Mouse (Mus musculus) layer of hippocampus, adult 11-12 months (tissue): ENCODE data around the gene Nup188.

Experiments used
- DNase-seq: peaks from one replicate; pipeline ENCODE4 v3.0.0; 2022; ENCODE audit warnings: low spot score

Nup188 gene

DNA sequence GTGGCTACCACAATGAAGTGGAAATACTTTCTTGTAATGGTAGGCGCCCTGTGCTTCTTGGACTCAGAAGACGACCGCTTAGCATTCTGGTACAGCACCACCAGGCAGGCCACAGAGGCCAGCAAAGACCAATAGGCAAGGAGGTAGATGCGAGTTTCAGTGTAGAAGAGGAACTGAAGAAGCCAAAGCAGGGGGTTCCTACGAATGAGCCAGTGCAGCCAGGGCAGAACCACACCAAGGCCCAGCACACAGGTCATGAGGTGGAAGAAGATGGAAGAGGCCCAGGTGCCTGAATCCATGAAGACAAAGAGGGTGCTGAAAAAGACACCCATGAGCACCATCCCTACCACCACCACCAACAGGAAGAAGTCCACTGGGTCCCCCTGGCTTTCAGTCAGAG, 1.2 kb upstream of the Nup188 start:
- no peak for DNase-seq

DNA sequence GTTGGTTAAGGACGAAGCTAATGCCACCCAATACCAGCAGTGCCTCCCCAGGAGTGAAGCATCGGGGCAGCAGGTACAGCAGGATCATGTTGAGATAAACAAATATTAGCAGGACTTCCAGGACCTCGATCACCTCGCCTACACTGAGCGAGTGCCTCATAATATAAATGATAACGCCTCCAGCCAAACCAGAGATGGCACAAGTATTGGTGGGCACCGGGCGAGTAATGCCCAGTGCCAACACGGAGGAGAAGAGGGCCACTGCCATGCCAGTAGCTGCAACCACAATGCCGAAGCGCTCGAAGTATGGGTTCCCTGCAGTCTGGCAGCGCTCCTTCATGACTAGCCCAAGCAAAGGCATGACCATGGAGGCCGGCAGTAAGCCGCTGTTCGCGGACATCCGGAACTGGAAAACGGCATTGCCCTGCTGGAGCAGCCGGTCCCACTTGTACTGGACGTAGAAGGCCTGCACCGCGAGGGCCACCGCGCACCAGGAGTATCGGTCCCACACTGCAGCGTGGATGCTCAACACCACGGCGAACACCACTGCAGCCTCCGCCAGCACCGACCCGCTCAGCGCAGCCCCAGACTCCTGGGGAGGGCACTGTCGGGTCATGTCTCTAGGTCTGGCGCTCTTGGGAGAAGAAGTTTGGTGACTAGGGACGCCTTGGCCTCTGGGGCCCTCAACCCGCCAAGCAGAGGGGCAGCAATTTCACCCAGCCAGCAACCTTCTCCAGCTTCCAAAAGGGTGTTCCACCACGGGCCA, 598 bp upstream of the Nup188 start:
- DNase-seq = no peak

GRCm38 (mm10) chr2:30287027-30287373, 803 bp downstream of the Nup188 start:
- no peak for DNase-seq

- no peak for DNase-seq
Measured at GRCm38 (mm10) chr2:30299525-30299924, 13.3 kb downstream of the Nup188 start.

DNA sequence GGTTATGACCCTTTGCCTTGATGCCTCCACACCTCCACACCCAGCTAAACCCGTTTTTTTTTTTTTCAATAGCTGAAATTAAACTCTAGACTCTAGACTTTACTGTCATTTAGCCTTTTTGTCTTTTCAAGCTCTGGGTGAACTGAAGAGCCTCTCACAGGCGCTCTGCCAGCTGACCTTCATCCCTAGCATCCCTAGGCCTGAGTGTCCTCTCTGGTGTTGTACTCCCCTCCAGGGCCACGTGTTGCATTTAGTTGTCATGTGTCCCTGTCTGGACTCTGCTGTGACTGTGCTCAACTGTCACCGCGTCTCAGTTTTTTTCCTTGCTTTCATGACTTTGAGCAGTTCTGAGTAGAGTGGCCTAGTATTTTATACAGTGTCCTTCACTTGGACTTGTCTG, 13.8 kb downstream of the Nup188 start:
- no peak for DNase-seq

GRCm38 (mm10) chr2:30306087-30306486, 19.9 kb downstream of the Nup188 start:
- no peak for DNase-seq

GRCm38 (mm10) chr2:30309351-30309750, 23.2 kb downstream of the Nup188 start:
- no peak for DNase-seq

DNA sequence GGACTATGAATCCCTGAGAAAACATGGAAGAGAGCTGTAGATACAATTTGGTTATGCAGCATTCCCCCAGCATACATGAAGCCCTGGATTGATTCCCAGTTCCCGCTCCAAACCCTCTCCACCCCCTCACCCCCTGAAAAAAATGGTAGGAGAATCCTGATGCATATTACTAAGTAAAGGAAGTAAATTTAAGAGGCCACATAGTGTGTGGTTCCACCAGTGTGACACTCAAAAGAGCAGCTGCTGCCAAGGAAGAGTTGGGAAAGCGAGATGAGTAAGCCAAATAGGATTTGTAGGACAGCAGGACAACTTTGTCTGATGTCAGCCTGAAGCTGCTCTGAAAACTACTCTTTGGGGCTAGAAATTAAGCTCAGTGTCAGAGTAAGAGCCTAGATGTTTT, 25.3 kb downstream of the Nup188 start:
- DNase-seq = no peak

DNA sequence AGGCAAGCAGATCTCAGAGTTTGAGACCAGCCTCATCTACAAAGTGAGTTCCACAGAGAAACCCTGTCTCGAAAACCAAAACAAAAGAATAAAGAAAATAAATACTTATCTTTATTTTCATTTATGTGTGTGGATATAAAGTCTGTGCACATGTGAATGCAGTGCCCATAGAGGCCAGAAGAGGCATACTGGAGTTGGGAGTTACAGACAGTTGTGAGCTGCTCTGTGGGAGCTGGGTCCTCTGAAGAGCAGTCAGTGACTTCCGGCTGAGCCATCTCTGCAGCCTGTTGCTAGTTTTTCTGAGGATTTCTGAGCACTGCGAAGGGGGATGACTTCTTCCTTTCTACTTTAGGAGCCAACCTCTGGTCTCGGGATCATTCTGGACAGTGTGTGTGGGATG, 29.9 kb downstream of the Nup188 start:
- DNase-seq = no peak

DNA sequence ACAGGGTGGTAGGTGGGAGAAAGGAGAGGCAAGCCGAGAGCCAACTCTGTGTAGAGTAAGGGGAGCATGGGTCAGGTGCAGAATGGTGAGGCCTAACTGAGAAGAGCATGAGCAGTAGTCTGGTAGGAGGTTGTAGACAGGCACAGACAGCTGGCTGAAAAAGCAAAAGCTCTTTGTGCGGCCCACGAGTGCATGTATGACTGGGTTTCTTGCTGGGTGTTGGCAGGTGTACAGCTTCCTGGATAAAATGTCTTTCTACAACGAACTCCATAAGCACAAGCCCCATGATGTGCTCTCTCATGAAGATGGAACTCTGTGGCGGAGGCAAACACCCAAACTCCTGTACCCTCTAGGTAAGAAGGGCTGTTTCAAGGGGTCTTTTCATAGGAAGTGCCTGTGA, 30.8 kb downstream of the Nup188 start:
- DNase-seq = peak; percentile 38

- no peak for DNase-seq
Measured at GRCm38 (mm10) chr2:30319260-30319659, 33.1 kb downstream of the Nup188 start.

DNA sequence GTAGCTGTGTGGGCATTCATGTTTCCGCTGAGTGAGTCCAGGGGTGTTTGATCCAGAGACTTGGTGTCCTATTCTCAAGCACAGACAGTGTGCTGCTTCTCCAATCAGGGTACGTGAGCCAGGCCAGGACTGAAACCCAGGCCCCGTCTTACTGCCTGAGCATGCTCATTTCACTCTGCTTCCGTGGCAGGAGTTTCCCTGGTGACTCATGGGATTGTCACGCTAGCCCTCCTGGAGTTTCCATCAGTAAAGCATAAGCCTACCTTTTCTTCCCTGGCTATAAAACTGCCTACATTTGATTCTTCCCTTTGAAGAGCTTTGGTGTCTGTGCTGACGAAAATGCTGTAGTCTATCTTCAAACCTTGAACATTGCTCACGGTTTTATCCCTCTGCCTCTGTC, 36.9 kb downstream of the Nup188 start:
- DNase-seq = no peak

GRCm38 (mm10) chr2:30325296-30325695, 39.1 kb downstream of the Nup188 start:
- no peak for DNase-seq

DNA sequence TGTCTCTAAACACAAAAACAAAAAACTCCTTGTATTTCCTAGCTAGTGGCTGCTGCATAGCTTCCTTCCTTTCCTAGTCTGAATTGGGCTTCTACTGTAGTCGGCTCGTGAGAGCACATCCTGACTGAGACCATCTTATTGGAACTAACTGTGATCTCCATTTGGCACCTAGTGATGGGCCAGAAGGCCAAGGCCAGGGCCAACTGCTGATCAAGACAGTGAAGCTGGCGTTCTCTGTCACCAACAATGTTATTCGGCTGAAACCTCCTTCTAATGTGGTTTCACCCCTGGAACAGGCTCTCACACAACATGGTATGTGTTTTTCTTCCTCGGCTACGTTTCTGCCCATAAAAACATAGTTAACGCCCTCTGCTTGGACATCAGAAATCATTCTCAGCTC, 41.1 kb downstream of the Nup188 start:
- no peak for DNase-seq

DNA sequence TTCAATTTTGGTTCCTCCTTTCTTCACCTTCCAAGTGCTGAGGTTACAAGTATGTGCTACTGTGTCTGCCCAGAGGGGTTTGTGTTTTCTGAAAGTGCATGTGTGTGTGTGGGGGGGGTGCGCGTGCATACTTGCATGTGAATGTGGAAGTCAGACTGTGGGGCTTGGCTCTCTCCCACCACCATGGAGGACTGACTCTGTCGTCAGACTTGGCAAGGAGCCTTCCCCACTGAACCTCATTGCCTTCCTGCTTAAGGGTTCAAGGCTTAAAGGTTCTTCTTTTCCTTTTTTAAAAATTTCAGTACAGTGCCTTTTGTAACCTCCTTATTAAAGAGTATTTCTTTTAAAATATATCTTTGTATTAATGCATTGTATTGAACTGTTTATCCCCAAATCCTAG, 42.6 kb downstream of the Nup188 start:
- no peak for DNase-seq

- DNase-seq = no peak
Measured at GRCm38 (mm10) chr2:30335324-30335723, 49.1 kb downstream of the Nup188 start.

DNA sequence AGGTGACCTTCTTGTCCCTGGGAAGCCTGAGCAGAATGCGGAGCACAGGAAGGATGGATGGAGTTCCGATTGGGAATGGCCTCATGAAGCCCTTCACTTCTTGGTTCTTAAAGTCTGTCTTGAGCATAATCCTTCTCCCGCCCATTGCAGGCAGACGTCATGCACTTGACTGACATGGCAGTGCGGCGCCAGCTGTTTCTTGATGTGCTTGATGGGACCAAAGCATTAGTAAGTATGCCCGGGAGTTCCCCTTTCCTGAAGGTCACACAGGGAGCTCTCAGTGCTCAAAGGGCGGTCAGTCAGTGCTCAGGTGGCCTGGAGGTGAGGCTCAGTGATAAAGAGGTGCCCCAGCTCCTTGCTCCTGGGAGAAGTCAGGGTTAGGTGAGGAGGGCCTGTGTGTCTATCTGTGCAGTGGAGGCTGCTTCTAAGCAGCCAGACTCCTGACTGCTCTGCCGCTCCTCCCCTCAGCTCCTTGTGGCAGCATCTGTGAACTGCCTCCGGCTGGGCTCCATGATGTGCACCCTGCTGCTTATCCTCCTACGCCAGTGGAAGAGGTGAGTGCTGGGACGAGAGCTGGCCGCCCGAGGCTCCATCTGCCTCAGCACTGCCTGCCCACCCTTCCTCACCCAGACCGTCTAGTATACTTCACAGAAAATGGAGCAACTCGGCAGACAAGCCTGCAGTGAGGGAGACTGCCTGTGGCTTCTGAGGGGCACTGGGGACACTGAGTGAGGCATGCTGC, 50.1 kb downstream of the Nup188 start:
- DNase-seq = no peak

- no peak for DNase-seq
Measured at GRCm38 (mm10) chr2:30337179-30337578, 51.0 kb downstream of the Nup188 start.

- DNase-seq = no peak
Measured at GRCm38 (mm10) chr2:30342061-30342460, 55.9 kb downstream of the Nup188 start.

DNA sequence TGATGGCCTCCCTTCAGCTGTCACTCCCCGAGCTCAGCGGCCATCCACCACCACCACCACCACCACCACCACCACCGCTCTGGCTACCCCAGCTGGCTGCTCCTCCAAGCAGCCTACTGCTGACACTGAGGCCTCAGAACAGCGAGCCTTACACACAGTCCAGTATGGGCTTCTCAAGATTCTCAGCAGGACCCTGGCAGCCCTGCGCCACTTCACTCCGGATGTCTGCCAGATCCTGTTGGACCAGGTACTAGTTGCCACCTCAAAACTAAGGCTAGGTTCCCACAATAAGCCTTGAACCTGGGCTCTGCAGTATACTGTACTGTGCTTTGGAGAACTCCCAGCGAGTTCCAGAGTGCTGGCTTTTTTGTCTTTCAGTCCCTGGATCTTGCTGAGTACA, 56.3 kb downstream of the Nup188 start:
- DNase-seq = no peak

DNA sequence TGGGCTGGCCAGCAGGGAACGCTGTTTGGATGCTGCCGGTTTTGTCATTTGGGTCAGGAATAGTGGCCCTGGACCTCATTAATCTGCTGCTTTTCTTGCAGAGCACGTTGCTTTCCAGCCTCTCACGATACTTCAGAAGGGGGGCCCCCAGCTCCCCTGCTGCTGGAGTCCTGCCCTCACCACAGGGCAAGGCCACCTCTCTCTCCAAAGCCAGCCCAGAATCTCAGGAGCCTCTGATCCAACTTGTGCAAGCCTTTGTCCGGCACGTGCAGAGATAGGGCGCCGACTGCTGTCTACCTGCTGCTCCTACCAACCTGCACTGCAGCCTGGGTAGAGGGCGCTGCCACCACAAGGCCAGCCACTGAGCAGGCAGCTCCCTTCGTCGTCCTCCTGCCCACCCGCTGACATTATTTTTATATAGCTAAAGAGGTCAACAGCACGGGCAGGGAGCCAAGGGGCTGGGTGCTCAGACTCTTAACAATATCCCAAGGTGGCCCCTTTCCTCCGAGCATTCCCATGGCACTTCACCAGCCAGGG, 57.5 kb downstream of the Nup188 start:
- DNase-seq = no peak

GRCm38 (mm10) chr2:30345971-30346676, 59.9 kb downstream of the Nup188 start:
- DNase-seq = no peak

- DNase-seq = no peak
Measured at GRCm38 (mm10) chr2:30349196-30349595, 63.0 kb downstream of the Nup188 start.
